In genomic region chr2:161338953-161339326, GRCm38 (mm10) we compare ENCODE assay signal across 8 mouse cellular contexts.
DNase-seq lines count a peak whose midpoint lies in the region; ATAC-seq and TF ChIP-seq lines count a peak whose summit lies in the region.

No protein-coding gene starts in this region.

- H3K36me3 ChIP-seq in neural tube, embryonic 11.5 days (ENCODE audit: control insufficient read depth, insufficient read depth, low read length) = no peaks in the 10 kb centered on the region
- H3K36me3 ChIP-seq in hindbrain, postnatal 0 days (ENCODE audit: insufficient read depth, low read length) = no peaks in the 10 kb centered on the region

- peak; percentile 41 for DNase-seq in embryo, embryonic 10 days (ENCODE audit: low spot score)
- DNase-seq in embryo, embryonic 9.5 days (ENCODE audit: extremely low spot score) = no peak
- peak; percentile 12 for DNase-seq in neural tube, embryonic 11.5 days (ENCODE audit: low spot score)
- DNase-seq in neural tube, embryonic 10.5 days (ENCODE audit: extremely low spot score, low spot score) = no peak
- peak; percentile 85 for DNase-seq in hindbrain, postnatal 0 days (ENCODE audit: low spot score)
- DNase-seq in telencephalon, adult 2 months (ENCODE audit: low read depth, low spot score) = peak; percentile 53

- ATAC-seq in neural tube, embryonic 11.5 days (ENCODE audit: insufficient read depth, low FRiP score, low TSS enrichment) = 0 out of 2 replicates have a peak, but pooled peaks have one; percentile 1
- ATAC-seq in hindbrain, postnatal 0 days = peak; percentile 61
- no peak for ATAC-seq in erythroid progenitor cell, adult 5-6 weeks (replicated peaks; ENCODE audit: low FRiP score, poor library complexity, severe bottlenecking)
- ATAC-seq in CD4-positive, CD25-positive, alpha-beta regulatory T cell, adult 4 months = no peak

- H3K4me2 ChIP-seq in neural tube, embryonic 11.5 days (ENCODE audit: low read depth) = no peak overlapping the region
- peak overlapping the region; percentile 2; the same call in 1 of the 2 replicates for H3K4me2 ChIP-seq in hindbrain, postnatal 0 days (ENCODE audit: low read depth, low read length)

- H3K4me3 ChIP-seq in neural tube, embryonic 11.5 days (ENCODE audit: low read depth, low read length) = no peak overlapping the region
- no peak overlapping the region for H3K4me3 ChIP-seq in hindbrain, postnatal 0 days (ENCODE audit: low read length)

- WGBS in neural tube, embryonic 11.5 days = 12% methylated on average over 3 of the region's 3 CpGs
- WGBS in hindbrain, postnatal 0 days = 13% methylated on average over 3 of the region's 3 CpGs

- H3K9me3 ChIP-seq in neural tube, embryonic 11.5 days (ENCODE audit: control insufficient read depth, low read length) = no peaks in the 10 kb centered on the region
- no peaks in the 10 kb centered on the region for H3K9me3 ChIP-seq in hindbrain, postnatal 0 days (ENCODE audit: low read length)

- H3K9ac ChIP-seq in neural tube, embryonic 11.5 days (ENCODE audit: low read length) = no peak overlapping the region
- no peak overlapping the region for H3K9ac ChIP-seq in hindbrain, postnatal 0 days (replicated peaks; ENCODE audit: low read length)

- H3K27ac ChIP-seq in neural tube, embryonic 11.5 days (ENCODE audit: low read depth, low read length) = no peak overlapping the region
- 0 out of 2 replicates have a peak overlapping the region, but pooled peaks have one; percentile 22 for H3K27ac ChIP-seq in hindbrain, postnatal 0 days

- no peaks in the 10 kb centered on the region for H3K4me1 ChIP-seq in neural tube, embryonic 11.5 days (ENCODE audit: control insufficient read depth, insufficient read depth, low read length)
- H3K4me1 ChIP-seq in hindbrain, postnatal 0 days (ENCODE audit: insufficient read depth, low read length) = peaks cover 13% of the 10 kb centered on the region

- H3K27me3 ChIP-seq in neural tube, embryonic 11.5 days (ENCODE audit: control insufficient read depth, insufficient read depth, low read length) = no peaks in the 10 kb centered on the region
- no peaks in the 10 kb centered on the region for H3K27me3 ChIP-seq in hindbrain, postnatal 0 days (ENCODE audit: insufficient read depth, low read length)

- TF ChIP-seq CTCF in hindbrain, postnatal 0 days (IDR thresholded peaks at IDR 0.05; ENCODE audit: low read depth) = peak; percentile 55

Comparison
In these comparisons a context has a peak if more than half of its experiments do, and no peak if none do; other contexts are left out.
1. DNase-seq: peak in embryo, embryonic 10 days (single experiment), neural tube, embryonic 11.5 days (single experiment), hindbrain, postnatal 0 days (single experiment) and telencephalon, adult 2 months (single experiment); none in embryo, embryonic 9.5 days (single experiment) and neural tube, embryonic 10.5 days (single experiment).
2. ATAC-seq: peak in neural tube, embryonic 11.5 days (single experiment) and hindbrain, postnatal 0 days (single experiment); none in erythroid progenitor cell, adult 5-6 weeks (single experiment) and CD4-positive, CD25-positive, alpha-beta regulatory T cell, adult 4 months (single experiment).